Mouse (Mus musculus) G1E (cell line): ENCODE results near the gene 9430038I01Rik. TPM values are rescaled to one million over a fixed set of nuclear protein-coding genes. Genes with fewer than 3 reads are reported as not detected.

Experiments
- ATAC-seq: 2 replicates; pipeline ENCODE4 v1.8.0; 2016; ENCODE audit warnings: mild to moderate bottlenecking; ENCODE audit not compliant: insufficient number of reproducible peaks, poor library complexity, low FRiP score, severe bottlenecking; ENCODE audit errors: extremely low read depth
- DNase-seq: peaks from one replicate; pipeline ENCODE4 v3.0.0; 2012; ENCODE audit warnings: low spot score
- H3K27me3 ChIP-seq: 2 replicates; pipeline ENCODE4 v1.6.1; 2012; ENCODE audit warnings: mild to moderate bottlenecking, low read length, inconsistent platforms; ENCODE audit not compliant: insufficient read depth
- H3K36me3 ChIP-seq: replicated peaks from 2 replicates; pipeline ENCODE3; 2012; ENCODE audit warnings: mild to moderate bottlenecking, inconsistent platforms
- H3K4me1 ChIP-seq: 2 replicates; pipeline ENCODE4 v1.6.1; 2012; ENCODE audit warnings: low read depth, low read length, inconsistent platforms, mixed read lengths; ENCODE audit not compliant: insufficient read depth
- H3K4me3 ChIP-seq: 2 replicates; pipeline ENCODE4 v1.5.1; 2012; ENCODE audit warnings: low read depth, mild to moderate bottlenecking, inconsistent platforms, low read length, moderate library complexity, mixed read lengths
- H3K9me3 ChIP-seq: replicated peaks from 2 replicates; pipeline ENCODE4 v1.6.1; 2012; ENCODE audit warnings: inconsistent platforms
- CTCF ChIP-seq: IDR thresholded peaks from 2 replicates; pipeline ENCODE4 v1.5.1; 2012; ENCODE audit warnings: low read depth, low read length, inconsistent platforms, mixed read lengths
- GATA1 ChIP-seq: IDR thresholded peaks from 2 replicates; pipeline ENCODE4 v1.6.1; 2012; ENCODE audit warnings: borderline replicate concordance, low read length, inconsistent platforms, mixed read lengths
- GATA2 ChIP-seq: IDR thresholded peaks from 2 replicates; pipeline ENCODE4 v1.6.1; 2012; ENCODE audit warnings: low read depth, low read length, inconsistent platforms, borderline replicate concordance
- POLR2AphosphoS5 ChIP-seq: IDR thresholded peaks from 2 replicates; pipeline ENCODE4 v1.6.1; 2012; ENCODE audit warnings: low read depth, low read length, inconsistent platforms; ENCODE audit not compliant: insufficient replicate concordance
- TAL1 ChIP-seq: conservative IDR thresholded peaks from 2 replicates; pipeline ENCODE4 v1.6.1; 2012; ENCODE audit warnings: low read depth, low read length, inconsistent platforms, mixed read lengths
- polyA plus RNA-seq: library from polyadenylated mRNA; stranded (reverse); fragments of >175 nt; gene quantifications from 2 replicates; pipeline ENCODE4 v1.2.3, GENCODE M21; 2012
- total RNA-seq, 2 experiments: library from RNA; stranded (forward) in 1 of 2; stranded (reverse) in 1 of 2; fragments of 200-1000 nt in 1 of 2; fragments of >200 nt in 1 of 2; fragmentation: Nextera tagmentation in 1 of 2; gene quantifications; 2 replicates each; pipeline ENCODE4 v1.2.3; 2014 to 2017

9430038I01Rik gene
- total and polyA plus RNA-seq, 3 experiments, result 2.7 to 18.3 (median 13.0) TPM

DNA sequence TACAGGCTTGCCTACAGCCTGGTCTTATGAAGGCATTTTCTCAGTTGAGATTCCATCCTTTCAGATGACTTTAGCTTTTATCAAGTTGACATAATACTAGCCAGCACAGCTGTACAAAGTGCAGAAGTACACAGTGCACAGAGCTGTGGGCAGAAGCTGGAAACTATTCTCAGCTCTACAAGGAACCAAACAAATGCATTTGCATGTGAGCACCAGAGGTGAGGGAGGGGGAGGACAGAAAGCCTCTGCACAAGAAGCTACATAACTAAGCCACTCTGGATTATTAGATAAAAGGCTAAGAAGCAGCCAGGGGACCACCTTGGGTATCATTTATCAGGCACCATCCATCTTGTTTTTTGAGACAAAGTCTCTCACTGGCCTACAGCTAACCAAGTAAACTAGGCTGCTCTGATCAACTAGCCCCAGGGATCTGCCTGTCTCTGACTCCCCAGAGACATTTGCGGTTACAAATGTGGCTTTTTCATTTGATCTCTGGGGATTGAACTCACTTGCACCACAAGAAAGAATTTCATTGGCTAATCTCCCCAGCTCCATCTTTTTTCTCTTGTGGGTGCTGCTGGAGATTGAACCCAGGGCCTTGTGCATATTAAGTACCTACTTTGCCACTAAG is 3.0 kb downstream of the 9430038I01Rik start:
- no peak for DNase-seq
- ATAC-seq, result no peak

GRCm38 (mm10) chr7:137404146-137404545 is 6.4 kb downstream of the 9430038I01Rik start:
- Histone ChIP-seq H3K9me3 (no peaks in the 10 kb centered on the region), H3K36me3 (peaks cover 10% of the 10 kb centered on the region), H3K27me3 (no peaks in the 10 kb centered on the region), H3K4me1 (peaks cover 4% of the 10 kb centered on the region; the same call in 1 of the 2 replicates), H3K4me3 (no peak overlapping the region)
- ATAC-seq (no peak), DNase-seq (no peak)
- TF ChIP-seq GATA1 (no peak), CTCF (no peak), GATA2 (no peak)

More for the DNA sequence above, 3.0 kb downstream of the 9430038I01Rik start:
- Histone ChIP-seq H3K4me1 (peaks cover 19% of the 10 kb centered on the region), H3K36me3 (peaks cover 8% of the 10 kb centered on the region), H3K27me3 (no peaks in the 10 kb centered on the region), H3K4me3 (no peak overlapping the region), H3K9me3 (no peaks in the 10 kb centered on the region)
- TF ChIP-seq CTCF (no peak), TAL1 (no peak), POLR2AphosphoS5 (no peak), GATA2 (no peak), GATA1 (no peak)

GRCm38 (mm10) chr7:137398973-137399372 is 11.6 kb downstream of the 9430038I01Rik start:
- DNase-seq (no peak), ATAC-seq (no peak)
- H3K4me3 ChIP-seq, result no peak overlapping the region
- H3K9me3 ChIP-seq, result no peaks in the 10 kb centered on the region
- peaks cover 6% of the 10 kb centered on the region for H3K36me3 ChIP-seq
- no peaks in the 10 kb centered on the region; the same call in 1 of the 2 replicates for H3K4me1 ChIP-seq
- no peak for TF ChIP-seq CTCF
- TF ChIP-seq TAL1, result no peak
- no peak for TF ChIP-seq GATA2
- TF ChIP-seq GATA1, result no peak
- TF ChIP-seq POLR2AphosphoS5, result no peak
- no peaks in the 10 kb centered on the region for H3K27me3 ChIP-seq

- H3K36me3 ChIP-seq, result peaks cover 6% of the 10 kb centered on the region
- H3K9me3 ChIP-seq, result no peaks in the 10 kb centered on the region
- H3K27me3 ChIP-seq, result no peaks in the 10 kb centered on the region
- no peak for TF ChIP-seq TAL1
- no peak for TF ChIP-seq GATA1
- TF ChIP-seq GATA2, result no peak
- TF ChIP-seq POLR2AphosphoS5, result no peak
- TF ChIP-seq CTCF, result no peak
- H3K4me1 ChIP-seq, result no peaks in the 10 kb centered on the region; the same call in 1 of the 2 replicates
- no peak for ATAC-seq
- no peak for DNase-seq
- H3K4me3 ChIP-seq, result no peak overlapping the region
These were observed 13.1 kb downstream of the 9430038I01Rik start for GRCm38 (mm10) chr7:137397361-137397910.

GRCm38 (mm10) chr7:137395421-137395820 is 15.1 kb downstream of the 9430038I01Rik start:
- H3K27me3 ChIP-seq, result no peaks in the 10 kb centered on the region
- H3K4me1 ChIP-seq, result no peaks in the 10 kb centered on the region; the same call in 1 of the 2 replicates
- no peak overlapping the region for H3K4me3 ChIP-seq
- no peaks in the 10 kb centered on the region for H3K9me3 ChIP-seq
- ATAC-seq, result no peak
- TF ChIP-seq POLR2AphosphoS5 (no peak), TAL1 (no peak), GATA1 (no peak), CTCF (no peak), GATA2 (no peak)
- peaks cover 6% of the 10 kb centered on the region for H3K36me3 ChIP-seq
- DNase-seq, result no peak

- Histone ChIP-seq H3K4me3 (no peak overlapping the region), H3K27me3 (no peaks in the 10 kb centered on the region), H3K4me1 (no peaks in the 10 kb centered on the region), H3K9me3 (no peaks in the 10 kb centered on the region), H3K36me3 (peaks cover 13% of the 10 kb centered on the region)
- TF ChIP-seq CTCF (no peak), TAL1 (no peak), GATA2 (no peak), GATA1 (no peak), POLR2AphosphoS5 (no peak)
- no peak for DNase-seq
- no peak for ATAC-seq
These were observed 22.7 kb downstream of the 9430038I01Rik start for GRCm38 (mm10) chr7:137387863-137388262.
